Mouse (Mus musculus) Muller cell, postnatal 12 days (primary cell): Measurements from ENCODE around the gene Lbr.

Experiments
- DNase-seq: peaks from one replicate; pipeline ENCODE4 v3.0.0-alpha.2; 2015; ENCODE audit errors: inconsistent ontology term

Lbr gene

GRCm38 (mm10) chr1:181853081-181853736 lies 10.4 kb upstream of the Lbr start:
- DNase-seq: no peak

- no peak for DNase-seq
Measured at GRCm38 (mm10) chr1:181852466-181852865, 9.6 kb upstream of the Lbr start.

GRCm38 (mm10) chr1:181851521-181852310 lies 8.9 kb upstream of the Lbr start:
- DNase-seq: peak; percentile 65

GRCm38 (mm10) chr1:181850441-181850840 lies 7.6 kb upstream of the Lbr start:
- no peak for DNase-seq

- DNase-seq: peak; percentile 27
Measured at GRCm38 (mm10) chr1:181848210-181848609, 5.4 kb upstream of the Lbr start.

GRCm38 (mm10) chr1:181847396-181847795 lies 4.5 kb upstream of the Lbr start:
- no peak for DNase-seq

- no peak for DNase-seq
Measured at GRCm38 (mm10) chr1:181845767-181846166, 2.9 kb upstream of the Lbr start.

- DNase-seq: no peak
Measured at GRCm38 (mm10) chr1:181844874-181845547, 2.2 kb upstream of the Lbr start.

GRCm38 (mm10) chr1:181841864-181842672 lies 778 bp downstream of the Lbr start:
- DNase-seq: peak; percentile 97

- no peak for DNase-seq
Measured at GRCm38 (mm10) chr1:181841396-181841795, 1.4 kb downstream of the Lbr start.

- peak; percentile 20 for DNase-seq
Measured at GRCm38 (mm10) chr1:181839746-181840366, 3.0 kb downstream of the Lbr start.

- DNase-seq: no peak
Measured at GRCm38 (mm10) chr1:181838111-181838510, 4.7 kb downstream of the Lbr start.

GRCm38 (mm10) chr1:181833143-181833542 lies 9.7 kb downstream of the Lbr start:
- DNase-seq: no peak

GRCm38 (mm10) chr1:181832720-181833119 lies 10.1 kb downstream of the Lbr start:
- no peak for DNase-seq

- no peak for DNase-seq
Measured at GRCm38 (mm10) chr1:181828365-181828764, 14.5 kb downstream of the Lbr start.

GRCm38 (mm10) chr1:181826716-181827115 lies 16.1 kb downstream of the Lbr start:
- no peak for DNase-seq

- DNase-seq: peak; percentile 18
Measured at GRCm38 (mm10) chr1:181811481-181812223, 31.2 kb downstream of the Lbr start.

- DNase-seq: no peak
Measured at GRCm38 (mm10) chr1:181800667-181801066, 42.2 kb downstream of the Lbr start.

GRCm38 (mm10) chr1:181799911-181800310 lies 42.9 kb downstream of the Lbr start:
- no peak for DNase-seq

GRCm38 (mm10) chr1:181793541-181793940 lies 49.3 kb downstream of the Lbr start:
- DNase-seq: peak; percentile 24

- DNase-seq: no peak
Measured at GRCm38 (mm10) chr1:181789952-181790351, 52.9 kb downstream of the Lbr start.
